Mouse (Mus musculus): ENCODE results near the gene 2310033P09Rik. TPM values are rescaled to one million over a fixed set of nuclear protein-coding genes. Genes with fewer than 3 reads are reported as not detected.
"Not testable (repeated sequence)": the region's sequence is repeated elsewhere in the genome, so short reads cannot be mapped to it uniquely, and the experiment has no call there.

2310033P09Rik gene
- total RNA-seq, 2 experiments from 2014 or later: 20.4 to 27.1 TPM

DNA sequence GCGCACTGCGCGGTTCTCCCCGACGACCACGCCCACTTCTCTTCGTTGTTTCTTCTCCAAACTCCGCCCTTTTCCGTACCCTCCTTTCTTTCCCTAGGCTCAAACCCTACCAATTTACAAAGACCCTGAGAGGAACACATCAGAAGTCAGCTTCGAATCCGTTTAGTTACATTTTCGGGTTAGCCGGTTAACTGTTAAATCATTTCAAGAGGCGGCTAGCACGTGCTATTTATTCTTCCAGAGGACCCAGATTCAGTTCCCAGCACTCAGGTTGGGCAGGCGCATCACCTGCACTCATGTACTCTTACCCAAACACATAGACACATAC lies 16.1 kb upstream of the 2310033P09Rik start, which contains the start of gene Guk1:
Gene Guk1 (minus strand): TSS at position 154 of the 328 bp plus-strand sequence.
- DNase-seq (ENCODE audit: low spot score in 2 of 2): no peak

DNA sequence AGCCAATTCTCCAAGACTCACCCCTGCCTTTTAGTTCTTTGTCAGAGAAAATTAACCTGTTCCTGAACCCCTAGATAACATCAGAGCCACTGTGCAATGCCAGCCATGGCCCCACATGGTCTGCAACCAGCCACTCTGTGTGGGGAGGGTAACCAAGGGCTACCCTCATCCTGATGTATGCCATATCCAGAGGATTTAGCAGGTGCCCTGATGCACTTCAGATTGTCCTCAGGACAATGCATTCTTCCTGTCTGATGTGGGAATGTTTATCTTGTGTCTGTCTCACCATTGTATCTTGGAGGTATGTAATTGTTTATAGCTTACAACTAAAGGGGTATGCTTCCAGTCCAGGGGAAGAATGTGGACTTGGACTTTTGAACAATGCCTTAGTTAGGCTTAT lies 11.9 kb upstream of the 2310033P09Rik start:
- DNase-seq (ENCODE audit: low spot score in 2 of 2): no peak

DNA sequence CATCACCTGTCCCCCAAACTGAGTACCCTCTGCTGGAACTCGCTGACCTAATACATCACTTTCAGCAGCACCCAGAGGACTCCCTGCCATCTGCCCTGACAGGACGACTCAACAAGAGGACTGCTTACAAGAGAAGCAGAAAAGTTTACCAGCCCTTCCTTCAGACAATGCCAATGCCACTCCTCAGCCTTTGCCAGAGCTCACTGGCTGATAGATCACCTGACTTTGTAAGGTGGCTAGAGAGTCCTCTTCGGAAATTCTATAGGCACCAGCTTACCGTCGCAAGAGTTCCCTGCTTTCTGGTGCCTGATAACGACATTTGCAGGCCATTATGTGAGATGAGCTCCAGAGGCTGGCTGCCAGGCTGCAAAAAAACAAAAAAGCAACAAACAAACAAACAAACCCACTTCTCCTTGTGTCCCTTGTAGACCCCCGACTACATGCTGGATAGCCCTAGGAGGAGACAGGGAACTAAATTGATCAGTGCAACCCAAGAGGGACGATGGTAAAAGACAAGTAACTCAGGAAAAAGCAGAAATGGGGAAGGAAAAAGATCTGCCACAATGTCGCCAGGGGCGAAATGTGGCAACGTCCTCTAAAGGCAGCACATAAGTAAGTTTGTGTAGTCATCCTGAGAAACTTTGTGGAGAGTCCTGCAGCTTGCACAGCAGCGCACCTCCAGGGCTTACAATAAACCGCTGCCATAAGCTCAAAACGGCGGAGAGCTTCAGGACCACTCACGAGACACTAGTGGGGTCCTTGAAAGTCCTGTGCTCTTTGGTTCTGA lies 6.7 kb upstream of the 2310033P09Rik start:
- no peak for DNase-seq (ENCODE audit: low spot score in 2 of 2)

GRCm38 (mm10) chr11:59202081-59202995 lies 5.8 kb upstream of the 2310033P09Rik start, which contains the start of gene Mrpl55:
Mrpl55 (plus strand) TSS chr11:59202486.
- DNase-seq (ENCODE audit: low spot score in 2 of 2): peak; percentile 95

GRCm38 (mm10) chr11:59209003-59209441 lies 901 bp downstream of the 2310033P09Rik start:
- DNase-seq (ENCODE audit: low spot score in 2 of 2): peak; percentile 64 to 65

- no peak for DNase-seq (ENCODE audit: low spot score in 2 of 2)
Observed at GRCm38 (mm10) chr11:59209580-59209979, 1.5 kb downstream of the 2310033P09Rik start.

GRCm38 (mm10) chr11:59210020-59210419 lies 1.9 kb downstream of the 2310033P09Rik start:
- DNase-seq (ENCODE audit: low spot score in 2 of 2): no peak

GRCm38 (mm10) chr11:59211561-59211960 lies 3.4 kb downstream of the 2310033P09Rik start:
- DNase-seq (ENCODE audit: low spot score in 2 of 2): not testable (repeated sequence)

DNA sequence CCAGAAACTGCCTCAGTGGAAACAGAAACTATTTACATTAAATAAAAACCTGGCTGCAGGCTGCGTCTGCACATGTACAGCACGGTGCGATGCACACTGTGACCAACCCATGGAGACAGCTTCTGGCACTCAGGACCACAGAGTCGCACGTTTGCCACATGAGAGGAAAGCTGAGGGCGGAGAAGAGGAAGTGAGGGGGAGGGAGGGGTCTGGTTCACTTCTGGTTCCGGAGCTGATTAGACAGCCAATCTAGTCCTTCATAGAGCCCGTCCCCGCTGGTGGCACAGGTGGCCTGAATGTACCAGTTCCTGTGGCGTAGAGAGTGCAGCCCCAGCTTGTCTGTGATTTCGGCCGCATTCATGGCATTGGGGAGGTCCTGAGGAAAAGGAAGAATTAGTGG lies 4.2 kb downstream of the 2310033P09Rik start:
- DNase-seq (ENCODE audit: low spot score in 2 of 2): not testable (repeated sequence)

DNA sequence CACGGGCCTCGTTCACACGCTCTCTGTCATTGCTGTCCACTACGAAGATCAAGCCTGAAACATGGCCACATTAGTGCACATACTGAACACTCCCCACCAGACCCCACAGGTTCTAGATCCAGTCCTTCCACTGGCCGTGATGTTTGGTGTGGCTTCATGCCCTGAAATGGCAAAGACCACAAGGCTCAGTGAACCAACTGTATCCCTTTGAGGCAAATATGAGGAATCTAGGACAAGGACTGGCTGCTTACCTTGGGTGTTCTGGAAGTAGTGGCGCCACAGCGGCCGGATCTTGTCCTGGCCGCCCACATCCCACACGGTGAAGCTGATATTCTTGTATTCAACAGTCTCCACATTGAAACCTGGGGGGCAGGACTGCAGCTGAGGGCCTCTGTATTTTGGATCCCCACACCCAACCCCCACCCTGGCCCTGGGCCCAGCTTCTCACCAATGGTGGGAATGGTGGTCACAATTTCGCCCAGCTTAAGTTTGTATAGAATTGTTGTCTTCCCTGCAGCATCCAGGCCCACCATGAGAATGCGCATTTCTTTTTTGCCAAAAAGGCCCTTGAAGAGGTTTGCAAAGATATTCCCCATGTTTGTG lies 4.9 kb downstream of the 2310033P09Rik start:
- DNase-seq (ENCODE audit: low spot score in 2 of 2): no peak

GRCm38 (mm10) chr11:59216955-59217354 lies 8.8 kb downstream of the 2310033P09Rik start:
- DNase-seq (ENCODE audit: low spot score in 2 of 2): no peak

DNA sequence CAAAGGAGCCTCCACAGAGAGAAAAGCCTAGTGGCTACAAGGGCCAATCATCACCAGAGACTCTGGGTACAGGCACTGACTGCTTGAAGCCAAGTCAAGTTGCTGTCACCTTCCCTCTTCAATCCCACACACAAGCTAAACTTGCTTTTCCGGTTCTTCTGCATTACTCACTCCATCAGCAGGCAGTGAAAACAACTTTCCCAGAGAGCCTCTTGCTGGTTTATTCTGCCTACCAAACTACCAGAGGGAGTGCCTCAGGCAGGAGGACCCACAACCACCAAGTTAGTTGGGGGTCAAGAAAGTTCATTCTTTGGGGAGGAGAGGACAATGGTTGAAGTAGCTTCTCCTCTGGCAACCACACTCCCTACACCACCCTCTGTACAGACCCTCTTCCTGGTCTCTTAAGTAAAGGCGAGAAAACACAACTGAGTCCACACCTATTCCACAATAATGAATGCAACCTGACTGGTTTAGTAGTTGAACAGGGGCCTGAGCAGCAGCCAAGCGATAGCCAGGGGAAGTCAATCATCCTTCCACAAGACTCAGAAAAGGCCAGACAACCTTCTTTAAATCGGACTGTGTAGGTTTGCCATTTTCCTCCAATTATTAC lies 10.4 kb downstream of the 2310033P09Rik start:
- DNase-seq (ENCODE audit: low spot score in 2 of 2): no peak

DNA sequence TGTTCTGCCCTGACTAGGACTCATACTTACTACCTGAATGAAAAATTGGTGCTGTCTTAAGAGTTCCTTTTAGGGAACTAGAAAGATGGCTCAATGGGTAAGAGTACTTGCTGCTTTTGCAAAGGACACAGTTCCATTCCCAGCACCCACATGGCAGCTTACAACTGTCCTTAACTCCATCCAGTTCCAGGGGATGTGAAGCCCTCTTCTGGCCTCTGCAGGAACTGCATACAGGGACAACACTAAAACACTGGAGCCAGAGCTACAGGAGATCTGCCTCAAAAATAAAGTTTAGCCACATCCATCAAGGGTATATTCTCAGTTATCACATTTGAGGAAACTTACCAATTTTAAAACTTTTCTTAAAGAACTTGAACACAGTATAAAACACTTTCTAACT lies 10.9 kb downstream of the 2310033P09Rik start:
- no peak for DNase-seq (ENCODE audit: low spot score in 2 of 2)

- no peak for DNase-seq (ENCODE audit: low spot score in 2 of 2)
Observed at GRCm38 (mm10) chr11:59221604-59222003, 13.5 kb downstream of the 2310033P09Rik start.

GRCm38 (mm10) chr11:59222306-59222705 lies 14.2 kb downstream of the 2310033P09Rik start:
- DNase-seq (ENCODE audit: low spot score in 2 of 2): no peak

GRCm38 (mm10) chr11:59224025-59224424 lies 15.9 kb downstream of the 2310033P09Rik start:
- DNase-seq (ENCODE audit: low spot score in 2 of 2): no peak

DNA sequence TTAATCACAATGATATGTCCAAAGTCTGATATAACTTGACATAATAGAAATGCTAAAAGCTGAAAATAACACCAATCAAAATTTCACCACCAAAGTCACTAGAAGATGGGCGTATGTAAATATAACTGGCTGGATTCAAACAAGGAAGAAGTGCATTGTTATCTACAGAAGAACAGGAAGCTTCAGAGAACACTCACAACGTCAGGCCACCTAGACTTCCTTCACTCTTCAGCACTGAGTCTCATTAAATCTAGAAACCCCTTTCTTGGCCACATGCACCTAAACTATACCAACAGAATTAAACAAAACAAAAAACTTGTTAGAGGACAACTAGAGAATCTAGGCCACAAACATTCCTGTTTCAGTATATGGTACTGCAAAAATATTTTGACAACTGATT lies 16.3 kb downstream of the 2310033P09Rik start:
- no peak for DNase-seq (ENCODE audit: low spot score in 2 of 2)

GRCm38 (mm10) chr11:59225167-59225566 lies 17.0 kb downstream of the 2310033P09Rik start:
- DNase-seq (ENCODE audit: low spot score in 2 of 2): no peak

- no peak for DNase-seq (ENCODE audit: low spot score in 2 of 2)
Observed at GRCm38 (mm10) chr11:59226251-59226650, 18.1 kb downstream of the 2310033P09Rik start.

DNA sequence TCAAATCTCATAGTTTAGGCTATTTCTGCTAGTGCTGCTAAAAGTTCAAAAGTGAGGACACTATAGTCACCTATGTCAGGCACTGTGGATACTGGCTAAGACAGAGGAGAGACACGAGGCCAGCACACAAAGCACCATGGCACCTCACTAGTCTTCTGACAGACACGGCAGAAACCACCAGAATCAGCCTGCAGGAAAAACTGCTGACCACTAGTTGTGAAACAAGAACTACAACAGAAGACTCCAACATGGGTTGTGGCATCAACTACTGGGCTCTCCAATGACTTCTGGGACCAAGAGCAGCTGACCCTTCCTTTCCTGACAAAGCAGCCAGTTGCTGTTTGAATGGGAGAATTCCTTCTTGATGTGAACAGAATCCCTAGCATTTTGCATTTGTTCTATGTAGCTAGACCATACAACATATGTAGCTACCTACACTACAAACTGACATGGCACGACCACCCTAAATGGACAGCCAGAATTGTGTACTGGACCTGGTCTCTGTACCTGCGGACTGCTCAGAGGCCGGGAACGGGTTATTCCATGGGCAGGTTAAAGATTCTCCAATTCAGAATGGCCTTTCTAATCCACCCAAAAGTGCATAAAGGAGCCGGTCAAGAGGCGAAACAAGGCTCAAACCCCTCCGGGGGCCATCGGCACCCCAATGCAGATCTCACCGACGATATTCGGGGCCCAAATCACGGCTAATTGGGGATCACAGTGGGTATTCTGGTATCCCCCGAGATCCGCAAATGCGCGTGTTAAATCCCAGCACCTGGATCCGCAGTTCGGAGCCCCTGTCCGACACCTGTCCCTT lies 18.9 kb downstream of the 2310033P09Rik start:
- DNase-seq (ENCODE audit: low spot score in 2 of 2): no peak
